Mouse (Mus musculus) neural tube, embryonic 11.5 days (tissue): ENCODE data around the gene Capn7. TPM values are rescaled to one million over a fixed set of nuclear protein-coding genes. Genes with fewer than 3 reads are reported as not detected.

Source experiments
- ATAC-seq: fragments of 200-750 bp; cut with Nextera tagmentation; 2 replicates; pipeline ENCODE4 v1.8.0; 2017; ENCODE audit warnings: moderate number of reproducible peaks, mild to moderate bottlenecking, moderate TSS enrichment, moderate library complexity; ENCODE audit not compliant: insufficient read depth, low FRiP score, low TSS enrichment
- DNase-seq: peaks from one replicate; pipeline ENCODE4 v3.0.0-alpha.2; 2015; ENCODE audit warnings: low spot score
- H3K27ac ChIP-seq: fragments of 300-500 bp; sonication (generic); 2 replicates; pipeline ENCODE4 v1.5.1; 2014; ENCODE audit warnings: low read depth, mild to moderate bottlenecking, low read length
- H3K27me3 ChIP-seq: fragments of 300-500 bp; sonication (generic); 2 replicates; pipeline ENCODE4 v1.6.1; 2014; ENCODE audit warnings: mild to moderate bottlenecking, low read length, mixed read lengths; ENCODE audit not compliant: control insufficient read depth, insufficient read depth
- H3K36me3 ChIP-seq: fragments of 300-500 bp; sonication (generic); 2 replicates; pipeline ENCODE4 v1.6.1; 2014; ENCODE audit warnings: mild to moderate bottlenecking, low read length, moderate library complexity, mixed read lengths; ENCODE audit not compliant: control insufficient read depth, insufficient read depth
- H3K4me1 ChIP-seq: fragments of 300-500 bp; sonication (generic); 2 replicates; pipeline ENCODE4 v1.6.1; 2014; ENCODE audit warnings: low read length, mixed read lengths; ENCODE audit not compliant: control insufficient read depth, insufficient read depth
- H3K4me2 ChIP-seq: fragments of 300-500 bp; sonication (generic); 2 replicates; pipeline ENCODE4 v1.6.1; 2014; ENCODE audit warnings: low read depth, mild to moderate bottlenecking, moderate library complexity
- H3K4me3 ChIP-seq: fragments of 300-500 bp; sonication (generic); 2 replicates; pipeline ENCODE4 v1.5.1; 2014; ENCODE audit warnings: low read depth, low read length
- H3K9ac ChIP-seq: fragments of 300-500 bp; sonication (generic); 2 replicates; pipeline ENCODE4 v1.6.1; 2014; ENCODE audit warnings: mild to moderate bottlenecking, low read length
- H3K9me3 ChIP-seq: fragments of 300-500 bp; sonication (generic); 2 replicates; pipeline ENCODE4 v1.6.1; 2016; ENCODE audit warnings: low read length; ENCODE audit not compliant: control insufficient read depth
- WGBS: fragments of 180-500 bp; shearing (Covaris S2); extraction: QIAGEN DNeasy Blood & Tissue Kit; methylation state at CpG from one replicate; pipeline ENCODE4 v1.1.7; 2014; 5-methylcytosine and 5-hydroxymethylcytosine counted together
- polyA plus RNA-seq: library from polyadenylated mRNA; unstranded; fragments of >200 nt; fragmentation: Nextera tagmentation; extraction: Ambion mirVana; gene quantifications from 2 replicates; pipeline ENCODE4 v1.2.1, GENCODE M21; 2014

The Capn7 gene
- polyA plus RNA-seq, 1 experiment from 2014 or later = 51.0 TPM

- Histone ChIP-seq H3K9ac (no peak overlapping the region), H3K4me1 (no peaks in the 10 kb centered on the region), H3K4me3 (no peak overlapping the region), H3K36me3 (no peaks in the 10 kb centered on the region), H3K27me3 (no peaks in the 10 kb centered on the region), H3K27ac (no peak overlapping the region), H3K4me2 (no peak overlapping the region), H3K9me3 (no peaks in the 10 kb centered on the region)
- 98% methylated on average over 2 of the region's 2 CpGs for whole genome bisulfite sequencing
- DNase-seq = no peak
- no peak for ATAC-seq
These were observed 60.0 kb downstream of the Capn7 start for GRCm38 (mm10) chr14:31396428-31396827.

- Histone ChIP-seq H3K9ac (no peak overlapping the region), H3K27ac (no peak overlapping the region), H3K4me3 (no peak overlapping the region), H3K27me3 (no peaks in the 10 kb centered on the region), H3K4me2 (no peak overlapping the region), H3K36me3 (no peaks in the 10 kb centered on the region), H3K9me3 (no peaks in the 10 kb centered on the region), H3K4me1 (no peaks in the 10 kb centered on the region)
- WGBS = 85% methylated on average over 12 of the region's 12 CpGs
- DNase-seq = no peak
- no peak for ATAC-seq
These were observed 60.9 kb downstream of the Capn7 start for GRCm38 (mm10) chr14:31397353-31397752.

GRCm38 (mm10) chr14:31397791-31398595 is 61.6 kb downstream of the Capn7 start:
- Histone ChIP-seq H3K4me2 (no peak overlapping the region), H3K9ac (no peak overlapping the region), H3K27ac (no peak overlapping the region), H3K9me3 (no peaks in the 10 kb centered on the region), H3K36me3 (no peaks in the 10 kb centered on the region), H3K4me3 (no peak overlapping the region), H3K27me3 (no peaks in the 10 kb centered on the region), H3K4me1 (no peaks in the 10 kb centered on the region)
- 88% methylated on average over 9 of the region's 9 CpGs for WGBS
- DNase-seq (no peak), ATAC-seq (no peak)

GRCm38 (mm10) chr14:31398819-31399218 is 62.4 kb downstream of the Capn7 start:
- ATAC-seq (no peak), DNase-seq (no peak)
- no peak overlapping the region for H3K4me2 ChIP-seq
- H3K4me1 ChIP-seq = no peaks in the 10 kb centered on the region
- no peaks in the 10 kb centered on the region for H3K9me3 ChIP-seq
- 91% methylated on average over 11 of the region's 11 CpGs for WGBS
- H3K36me3 ChIP-seq = no peaks in the 10 kb centered on the region
- H3K27ac ChIP-seq = no peak overlapping the region
- H3K4me3 ChIP-seq = no peak overlapping the region
- no peak overlapping the region for H3K9ac ChIP-seq
- no peaks in the 10 kb centered on the region for H3K27me3 ChIP-seq

- 83% methylated on average over 3 of the region's 3 CpGs for WGBS
- DNase-seq (no peak), ATAC-seq (no peak)
- H3K4me1 ChIP-seq = no peaks in the 10 kb centered on the region
- H3K4me2 ChIP-seq = no peak overlapping the region
- no peak overlapping the region for H3K4me3 ChIP-seq
- H3K27ac ChIP-seq = no peak overlapping the region
- no peaks in the 10 kb centered on the region for H3K27me3 ChIP-seq
- H3K9ac ChIP-seq = no peak overlapping the region
- H3K36me3 ChIP-seq = no peaks in the 10 kb centered on the region
- H3K9me3 ChIP-seq = no peaks in the 10 kb centered on the region
These were observed 62.8 kb downstream of the Capn7 start for GRCm38 (mm10) chr14:31399271-31399670.

- no peak overlapping the region for H3K4me2 ChIP-seq
- H3K4me1 ChIP-seq = no peaks in the 10 kb centered on the region
- ATAC-seq = no peak
- H3K9me3 ChIP-seq = no peaks in the 10 kb centered on the region
- WGBS = 83% methylated on average over 7 of the region's 7 CpGs
- H3K4me3 ChIP-seq = no peak overlapping the region
- H3K9ac ChIP-seq = no peak overlapping the region
- DNase-seq = no peak
- no peak overlapping the region for H3K27ac ChIP-seq
- no peaks in the 10 kb centered on the region for H3K36me3 ChIP-seq
- H3K27me3 ChIP-seq = no peaks in the 10 kb centered on the region
These were observed 63.8 kb downstream of the Capn7 start for GRCm38 (mm10) chr14:31400246-31400645.

GRCm38 (mm10) chr14:31400896-31401295 is 64.5 kb downstream of the Capn7 start:
- Histone ChIP-seq H3K4me1 (no peaks in the 10 kb centered on the region), H3K27me3 (no peaks in the 10 kb centered on the region), H3K27ac (no peak overlapping the region), H3K4me3 (no peak overlapping the region), H3K4me2 (no peak overlapping the region), H3K9me3 (no peaks in the 10 kb centered on the region), H3K36me3 (no peaks in the 10 kb centered on the region), H3K9ac (no peak overlapping the region)
- no peak for ATAC-seq
- no peak for DNase-seq
- WGBS = 91% methylated on average over 11 of the region's 11 CpGs

- 80% methylated on average over 6 of the region's 6 CpGs for WGBS
- DNase-seq = no peak
- Histone ChIP-seq H3K27me3 (no peaks in the 10 kb centered on the region), H3K4me3 (no peak overlapping the region), H3K27ac (no peak overlapping the region), H3K9ac (no peak overlapping the region), H3K9me3 (no peaks in the 10 kb centered on the region), H3K4me2 (no peak overlapping the region), H3K36me3 (0 out of 2 replicates have a peak, but pooled peaks cover 2% of the 10 kb centered on the region), H3K4me1 (no peaks in the 10 kb centered on the region)
- ATAC-seq = no peak
These were observed 65.5 kb downstream of the Capn7 start for GRCm38 (mm10) chr14:31401918-31402427.

GRCm38 (mm10) chr14:31402693-31403092 is 66.3 kb downstream of the Capn7 start:
- H3K9me3 ChIP-seq = no peaks in the 10 kb centered on the region
- WGBS = 88% methylated on average over 5 of the region's 5 CpGs
- H3K4me2 ChIP-seq = no peak overlapping the region
- no peaks in the 10 kb centered on the region for H3K4me1 ChIP-seq
- 0 out of 2 replicates have a peak, but pooled peaks cover 2% of the 10 kb centered on the region for H3K36me3 ChIP-seq
- ATAC-seq (no peak), DNase-seq (no peak)
- H3K9ac ChIP-seq = no peak overlapping the region
- H3K27me3 ChIP-seq = no peaks in the 10 kb centered on the region
- H3K27ac ChIP-seq = no peak overlapping the region
- no peak overlapping the region for H3K4me3 ChIP-seq
